Mouse (Mus musculus): ENCODE data around the gene Mylk.

GRCm38 (mm10) chr16:34700165-34700827 lies 44.7 kb upstream of the Mylk start:
- TF ChIP-seq CTCF (IDR thresholded peaks at IDR 0.05; ENCODE audit: borderline replicate concordance, insufficient read depth, low read depth, low read length), result peak; percentile 70
- no peak for TF ChIP-seq POLR2A (IDR thresholded peaks at IDR 0.05; ENCODE audit: borderline replicate concordance, insufficient read depth, low read length)

Data from cerebellum, adult 2 months (tissue).